Mouse (Mus musculus): Measurements from ENCODE around the gene Rad51ap2. TPM values are rescaled to one million over a fixed set of nuclear protein-coding genes. Genes with fewer than 3 reads are reported as not detected.

Rad51ap2 gene
- 0.64 and 0.81 TPM in 2 replicates for polyA plus RNA-seq (2015; fragmentation: Nextera tagmentation; extraction: Ambion mirVana)

DNA sequence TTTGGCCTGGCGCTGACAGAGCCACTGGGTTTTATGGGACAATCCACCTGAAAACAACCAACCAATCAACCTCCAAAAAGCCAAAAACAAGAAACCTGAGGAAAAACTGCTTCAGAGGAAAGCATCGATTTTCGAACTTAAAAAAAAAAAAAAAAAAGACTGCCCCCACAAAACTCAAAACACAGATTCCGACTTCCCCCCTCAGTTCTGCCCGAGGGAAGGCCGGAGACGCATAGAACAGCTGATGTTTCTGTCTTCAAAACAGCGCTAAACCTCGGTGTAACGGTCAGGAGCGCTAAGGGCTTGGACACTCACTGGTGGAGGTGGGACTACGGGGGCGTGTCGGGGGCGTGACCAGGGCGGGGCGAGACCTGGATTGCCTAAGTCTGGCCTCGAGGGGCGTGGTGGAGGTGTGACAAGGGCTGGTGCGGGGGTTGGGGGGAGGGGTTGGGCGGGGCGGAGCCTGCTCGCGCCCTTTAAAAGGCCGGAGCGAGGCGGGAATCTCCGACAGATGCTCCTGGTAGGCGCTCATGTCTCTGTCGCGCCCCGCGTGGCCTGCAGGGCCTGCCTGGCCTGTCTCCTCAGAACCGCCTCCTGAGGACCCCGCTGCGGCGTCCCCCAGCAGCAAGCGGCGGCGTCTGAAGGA lies at the start of gene Rad51ap2:
TSS of gene Rad51ap2 (plus strand) at position 531 of the 646 bp plus-strand sequence.

DNA sequence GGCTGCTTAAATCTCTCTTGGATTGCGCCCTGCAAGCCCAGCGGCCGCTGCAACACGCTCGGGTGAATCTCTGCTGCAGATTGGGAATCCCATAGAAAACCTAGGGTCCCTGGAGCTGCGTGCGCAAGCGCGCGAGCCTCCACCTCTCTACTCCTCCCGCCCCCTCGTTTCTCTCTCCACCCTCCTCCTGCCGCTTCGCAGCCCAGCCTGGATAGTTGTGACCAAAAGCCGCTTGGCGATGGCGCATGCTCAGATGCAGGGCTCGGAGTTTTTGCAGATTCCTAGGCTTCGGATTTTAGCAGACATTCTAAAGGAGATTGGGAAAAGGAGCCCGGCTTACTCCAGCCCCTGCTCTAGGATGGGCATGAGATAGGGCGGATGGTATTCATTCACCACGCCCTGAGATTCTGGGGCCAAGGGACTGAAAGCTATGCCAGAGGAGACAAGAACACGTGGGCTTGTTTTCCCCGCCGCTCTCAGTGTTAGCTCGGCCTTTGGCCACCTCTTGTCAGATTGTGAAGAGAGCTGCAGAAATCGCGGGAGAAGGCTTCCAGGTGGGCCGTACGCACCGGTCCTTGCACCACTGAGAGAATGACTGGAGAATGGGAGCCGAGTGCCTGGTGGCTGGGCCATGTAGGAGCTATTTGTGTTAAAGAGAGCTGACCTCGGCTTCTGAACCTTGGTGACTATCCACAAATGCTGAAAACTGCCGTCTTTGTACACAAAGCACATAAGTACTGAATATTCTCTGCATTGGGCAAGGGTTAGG lies 19.2 kb upstream of the Rad51ap2 start, which contains the start of gene Vsnl1:
TSS of gene Vsnl1 (minus strand) at position 117 of the 769 bp plus-strand sequence.

Other genes with a start within 250 kb of the Rad51ap2 start
- gene Msgn1, start 247.1 kb upstream of the Rad51ap2 start, polyA plus RNA-seq (2015; fragmentation: Nextera tagmentation; extraction: Ambion mirVana): not detected in 2 replicates
- gene Gen1, start 190.3 kb upstream of the Rad51ap2 start, polyA plus RNA-seq (2015; fragmentation: Nextera tagmentation; extraction: Ambion mirVana): 0.45 and 1.7 TPM in 2 replicates
- gene Smc6, start 190.2 kb upstream of the Rad51ap2 start, polyA plus RNA-seq (2015; fragmentation: Nextera tagmentation; extraction: Ambion mirVana): 110 and 121 TPM in 2 replicates
- 287 and 311 TPM in 2 replicates for gene Vsnl1, start 19.5 kb upstream of the Rad51ap2 start, polyA plus RNA-seq (2015; fragmentation: Nextera tagmentation; extraction: Ambion mirVana)